Mouse (Mus musculus) lung, embryonic 14.5 days (tissue): ENCODE results near the gene Rassf5. TPM values are rescaled to one million over a fixed set of nuclear protein-coding genes. Genes with fewer than 3 reads are reported as not detected.

Experiments
- ATAC-seq: fragments of 200-750 bp; cut with Nextera tagmentation; 2 replicates; pipeline ENCODE4 v1.8.0; 2017; ENCODE audit warnings: mild to moderate bottlenecking, moderate TSS enrichment, moderate library complexity; ENCODE audit not compliant: insufficient read depth
- DNase-seq: peaks from one replicate; pipeline ENCODE4 v3.0.0-alpha.2; 2015
- H3K27ac ChIP-seq: fragments of 300-500 bp; sonication (generic); 2 replicates; pipeline ENCODE4 v1.5.1; 2014; ENCODE audit warnings: low read depth, mild to moderate bottlenecking, moderate library complexity
- H3K27me3 ChIP-seq: fragments of 300-500 bp; sonication (generic); 2 replicates; pipeline ENCODE4 v1.6.1; 2014; ENCODE audit warnings: low read length, control low read depth; ENCODE audit not compliant: insufficient read depth
- H3K36me3 ChIP-seq: fragments of 300-500 bp; sonication (generic); 2 replicates; pipeline ENCODE4 v1.6.1; 2014; ENCODE audit warnings: control low read depth; ENCODE audit not compliant: insufficient read depth
- H3K4me1 ChIP-seq: fragments of 300-500 bp; sonication (generic); 2 replicates; pipeline ENCODE4 v1.6.1; 2014; ENCODE audit warnings: antibody characterized with exemption, control low read depth; ENCODE audit not compliant: insufficient read depth
- H3K4me2 ChIP-seq: fragments of 300-500 bp; sonication (generic); 2 replicates; pipeline ENCODE4 v1.6.1; 2014; ENCODE audit warnings: mild to moderate bottlenecking
- H3K4me3 ChIP-seq: fragments of 300-500 bp; sonication (generic); 2 replicates; pipeline ENCODE4 v1.5.1; 2014; ENCODE audit warnings: low read depth, low read length
- H3K9ac ChIP-seq: fragments of 300-500 bp; sonication (generic); 2 replicates; pipeline ENCODE4 v1.6.1; 2014
- H3K9me3 ChIP-seq: fragments of 300-500 bp; sonication (generic); 2 replicates; pipeline ENCODE4 v1.6.1; 2016; ENCODE audit warnings: low read depth, low read length, control low read depth
- CTCF ChIP-seq: IDR thresholded peaks from 2 replicates; pipeline ENCODE4 v1.5.1; 2016; ENCODE audit warnings: antibody characterized with exemption, low read depth
- WGBS: fragments of 180-500 bp; shearing (Covaris S2); extraction: QIAGEN DNeasy Blood & Tissue Kit; methylation state at CpG from one replicate; pipeline ENCODE4 v1.1.7; 2014; 5-methylcytosine and 5-hydroxymethylcytosine counted together
- polyA plus RNA-seq: library from polyadenylated mRNA; unstranded; fragments of >200 nt; fragmentation: Nextera tagmentation; extraction: Ambion mirVana; gene quantifications from 2 replicates; pipeline ENCODE4 v1.2.1, GENCODE M21; 2014

Gene Rassf5
- polyA plus RNA-seq, 1 experiment from 2014 or later, result 3.1 TPM

DNA sequence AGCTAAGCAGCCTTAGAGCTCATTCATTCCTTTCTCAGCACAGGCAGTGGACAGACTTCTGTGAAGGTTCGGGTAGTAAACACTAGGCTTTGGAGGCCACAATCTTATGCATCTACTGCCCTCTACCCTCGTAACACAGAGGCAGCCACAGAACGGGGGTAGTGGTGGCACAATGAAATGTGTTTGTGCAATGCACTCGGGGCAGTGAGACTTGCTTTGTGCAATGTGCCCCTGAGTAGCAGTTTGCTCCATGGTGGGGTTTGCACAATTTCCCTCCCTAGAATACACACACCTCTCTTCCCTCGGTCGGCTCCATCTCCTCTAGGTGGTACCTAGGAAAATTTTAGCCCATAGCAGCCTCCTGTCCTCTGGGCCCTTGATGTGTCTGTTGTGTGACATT lies 58.1 kb downstream of the Rassf5 start:
- TF ChIP-seq CTCF, result no peak
- 69% methylated on average over 6 of the region's 6 CpGs for WGBS
- H3K27ac ChIP-seq, result no peak overlapping the region

DNA sequence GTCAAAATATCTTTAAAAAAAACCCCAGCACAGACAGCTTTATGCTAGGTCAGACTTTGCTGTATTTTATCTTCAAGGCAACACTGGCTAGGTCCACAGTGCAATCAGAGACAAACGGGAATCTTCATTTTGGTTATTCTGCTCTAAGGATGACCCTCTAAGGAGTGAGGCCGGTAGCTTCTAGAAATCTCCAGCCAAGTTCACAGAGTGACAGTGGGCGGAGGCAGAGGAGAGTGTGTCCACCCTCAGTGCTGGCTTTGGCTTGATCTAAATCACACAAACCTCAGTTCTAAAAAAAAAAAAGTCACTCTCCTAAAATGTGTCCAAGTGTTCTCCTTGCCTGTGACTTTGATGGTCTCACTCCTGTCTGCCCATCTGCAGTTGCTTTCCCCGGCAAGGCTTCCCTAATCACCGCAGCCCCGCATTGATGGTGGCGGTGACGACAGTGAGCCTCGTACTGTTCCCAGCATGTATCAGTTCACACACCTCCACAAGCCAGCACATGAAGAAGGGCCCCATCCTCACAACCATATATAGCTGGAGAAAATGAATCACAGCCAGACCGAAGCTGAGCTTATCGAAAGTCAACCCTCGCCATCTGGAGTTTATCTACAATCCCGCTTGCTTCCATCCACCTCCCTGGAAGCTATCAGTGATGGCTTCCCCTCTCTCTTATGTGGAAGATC lies 59.1 kb downstream of the Rassf5 start:
- 60% methylated on average over 13 of the region's 13 CpGs for WGBS
- no peaks in the 10 kb centered on the region for H3K27me3 ChIP-seq
- no peak overlapping the region for H3K4me2 ChIP-seq
- no peak overlapping the region for H3K27ac ChIP-seq
- no peak overlapping the region for H3K9ac ChIP-seq
- no peaks in the 10 kb centered on the region for H3K36me3 ChIP-seq
- H3K4me1 ChIP-seq, result no peaks in the 10 kb centered on the region
- H3K9me3 ChIP-seq, result no peaks in the 10 kb centered on the region
- DNase-seq (no peak), ATAC-seq (no peak)
- TF ChIP-seq CTCF, result no peak
- H3K4me3 ChIP-seq, result no peak overlapping the region

More for the DNA sequence above, 58.1 kb downstream of the Rassf5 start:
- Histone ChIP-seq H3K4me1 (no peaks in the 10 kb centered on the region), H3K9ac (no peak overlapping the region), H3K27me3 (no peaks in the 10 kb centered on the region), H3K9me3 (no peaks in the 10 kb centered on the region), H3K36me3 (no peaks in the 10 kb centered on the region), H3K4me2 (no peak overlapping the region), H3K4me3 (no peak overlapping the region)
- DNase-seq, result no peak
- ATAC-seq, result no peak

DNA sequence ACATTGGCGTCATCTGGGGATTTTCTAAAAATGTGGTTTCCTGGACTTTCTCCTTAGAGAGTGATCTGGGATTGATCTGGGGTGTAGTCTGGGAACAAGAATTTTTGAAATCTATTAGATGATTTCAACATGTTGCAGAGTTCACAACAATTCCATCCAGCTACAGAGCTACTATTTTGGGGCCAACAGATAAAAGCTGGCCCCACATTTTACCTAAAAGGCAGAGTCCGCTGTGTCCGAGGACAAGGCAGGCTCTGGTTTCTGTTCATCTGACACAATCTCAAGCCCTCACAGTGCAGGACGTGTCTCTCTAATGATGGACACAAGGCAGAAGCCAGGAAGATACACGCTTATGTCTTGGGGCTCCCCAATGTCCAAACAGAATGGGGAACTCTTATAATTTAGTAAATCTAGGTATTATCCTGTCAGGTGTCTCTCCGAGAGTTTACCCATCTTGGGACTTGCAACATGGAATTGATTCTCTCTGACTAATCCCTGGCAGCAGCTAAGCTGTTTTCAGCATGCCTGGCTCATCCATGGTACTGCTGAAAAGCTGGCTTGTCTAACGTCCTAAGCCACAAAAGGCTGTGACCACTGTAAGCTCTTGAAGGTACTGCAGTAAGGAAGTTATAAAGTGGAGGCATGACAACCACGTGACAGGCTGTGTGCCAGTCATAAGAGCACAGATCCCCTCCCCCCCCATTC lies 60.0 kb downstream of the Rassf5 start:
- 78% methylated on average over 8 of the region's 8 CpGs for WGBS
- H3K9ac ChIP-seq, result no peak overlapping the region

DNA sequence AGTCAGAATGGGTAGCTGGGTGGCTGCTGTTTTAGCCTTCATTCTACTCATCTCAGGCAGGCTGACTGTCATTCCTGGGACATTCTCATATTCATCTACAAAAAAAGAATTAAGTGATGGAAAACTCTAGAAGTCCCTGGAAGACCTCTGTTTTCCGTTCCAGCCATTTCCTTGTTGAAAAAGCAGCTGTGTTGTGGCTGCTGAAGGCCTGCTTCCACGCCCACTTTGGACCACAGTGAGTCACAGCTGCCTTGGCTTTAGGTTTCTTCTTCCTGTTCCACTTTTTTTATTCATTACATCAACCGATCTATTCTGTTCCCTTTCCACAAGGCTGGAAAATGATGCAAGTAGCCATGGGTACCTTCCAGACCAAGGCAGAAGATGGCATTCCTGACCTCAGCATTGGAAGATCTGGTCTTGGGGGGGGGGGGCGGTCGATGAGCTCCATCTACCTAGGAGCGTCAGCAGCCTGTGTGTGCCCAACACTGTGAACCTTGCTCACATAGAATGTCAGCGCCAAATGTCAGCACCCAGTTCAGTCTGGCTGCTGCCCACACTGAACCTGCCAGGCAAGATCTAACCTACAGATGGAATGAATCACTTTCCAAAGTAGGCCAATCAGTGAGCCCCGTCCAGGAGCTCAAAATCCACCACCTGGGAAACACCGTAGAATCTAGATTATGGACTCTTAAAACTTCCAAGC lies 60.7 kb downstream of the Rassf5 start:
- H3K9ac ChIP-seq, result no peak overlapping the region
- DNase-seq, result peak; percentile 54
- 77% methylated on average over 9 of the region's 9 CpGs for WGBS
- no peak overlapping the region for H3K27ac ChIP-seq
- peaks cover 10% of the 10 kb centered on the region; the same call in 1 of the 2 replicates for H3K36me3 ChIP-seq
- H3K4me1 ChIP-seq, result no peaks in the 10 kb centered on the region
- TF ChIP-seq CTCF, result no peak
- no peaks in the 10 kb centered on the region for H3K27me3 ChIP-seq
- no peak for ATAC-seq
- no peak overlapping the region for H3K4me2 ChIP-seq
- no peaks in the 10 kb centered on the region for H3K9me3 ChIP-seq
- no peak overlapping the region for H3K4me3 ChIP-seq

More for the DNA sequence above, 60.0 kb downstream of the Rassf5 start:
- H3K4me3 ChIP-seq, result no peak overlapping the region
- H3K9me3 ChIP-seq, result no peaks in the 10 kb centered on the region
- H3K4me1 ChIP-seq, result no peaks in the 10 kb centered on the region
- ATAC-seq, result no peak
- no peak for TF ChIP-seq CTCF
- no peak overlapping the region for H3K4me2 ChIP-seq
- no peak for DNase-seq
- no peaks in the 10 kb centered on the region for H3K27me3 ChIP-seq
- 0 out of 2 replicates have a peak, but pooled peaks cover 3% of the 10 kb centered on the region for H3K36me3 ChIP-seq
- no peak overlapping the region for H3K27ac ChIP-seq

DNA sequence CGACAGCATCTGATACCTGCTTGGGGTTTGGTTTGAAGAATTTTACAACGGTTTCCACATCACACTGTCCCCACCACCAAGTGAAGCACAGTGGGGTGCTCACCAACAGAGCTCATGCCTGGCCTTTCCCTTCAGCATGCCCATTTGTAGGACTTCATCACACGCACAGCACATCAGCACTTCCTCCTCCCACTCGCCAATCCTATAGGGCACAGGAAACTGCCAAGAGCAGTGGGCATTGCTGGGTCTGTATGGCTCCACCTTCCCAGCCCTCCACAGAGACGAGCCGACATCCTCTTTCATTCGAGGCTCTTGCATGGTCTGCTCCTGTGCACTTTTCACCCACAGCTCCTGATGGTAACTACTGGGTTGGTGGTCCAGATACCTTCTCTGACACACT lies 61.9 kb downstream of the Rassf5 start:
- H3K27me3 ChIP-seq, result no peaks in the 10 kb centered on the region
- H3K4me1 ChIP-seq, result no peaks in the 10 kb centered on the region
- peaks cover 16% of the 10 kb centered on the region; the same call in 1 of the 2 replicates for H3K36me3 ChIP-seq
- H3K9ac ChIP-seq, result no peak overlapping the region
- no peak overlapping the region for H3K27ac ChIP-seq
- no peak for DNase-seq
- TF ChIP-seq CTCF, result no peak
- ATAC-seq, result no peak
- H3K9me3 ChIP-seq, result no peaks in the 10 kb centered on the region
- 71% methylated on average over 7 of the region's 7 CpGs for WGBS
- H3K4me3 ChIP-seq, result no peak overlapping the region
- no peak overlapping the region for H3K4me2 ChIP-seq

DNA sequence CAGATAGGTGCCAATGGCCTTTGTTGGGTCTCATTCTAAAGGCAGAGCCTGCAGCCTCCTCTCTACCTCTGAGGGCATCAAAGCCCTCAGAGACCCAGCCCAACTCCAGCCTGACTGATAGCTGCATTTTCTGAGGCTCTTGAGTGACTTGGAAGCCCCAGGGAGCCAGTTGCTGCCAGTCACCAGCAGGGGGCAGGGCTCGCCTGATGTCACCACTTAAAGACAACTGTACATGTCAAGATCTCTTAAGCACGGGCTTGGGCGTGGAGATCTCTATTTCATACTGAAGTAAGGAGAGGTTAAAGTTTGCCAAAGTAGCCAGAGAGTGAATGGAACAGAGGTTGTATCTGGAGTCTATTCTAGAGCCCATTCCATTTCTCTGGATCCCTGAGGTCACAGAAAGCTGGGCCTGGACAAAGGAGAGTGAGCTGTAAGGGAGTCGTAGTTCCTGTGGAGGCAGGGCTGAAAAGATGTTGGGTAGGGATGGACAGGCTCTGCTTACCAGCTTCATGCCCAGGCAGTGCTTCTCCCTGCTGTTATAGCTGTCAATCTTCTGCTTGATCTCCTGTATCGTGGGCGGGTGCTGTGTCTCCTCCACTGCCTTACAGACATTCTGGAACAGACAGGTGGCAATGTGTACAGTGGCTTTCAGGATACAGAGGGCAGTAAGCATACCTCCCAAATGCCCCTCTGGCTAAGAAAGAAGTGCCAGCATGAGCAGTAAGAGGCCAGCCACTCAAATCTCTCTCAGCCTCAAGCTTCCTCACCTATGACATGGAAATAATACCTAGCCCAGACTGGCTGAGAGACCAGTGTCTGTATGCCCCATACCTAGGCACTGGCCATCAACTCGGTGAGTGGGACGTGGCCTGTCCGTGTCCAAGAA lies 63.2 kb downstream of the Rassf5 start:
- H3K9ac ChIP-seq, result no peak overlapping the region
- no peak overlapping the region for H3K27ac ChIP-seq
- no peaks in the 10 kb centered on the region for H3K9me3 ChIP-seq
- H3K36me3 ChIP-seq, result peaks cover 26% of the 10 kb centered on the region; the same call in 1 of the 2 replicates
- H3K4me2 ChIP-seq, result no peak overlapping the region
- no peaks in the 10 kb centered on the region for H3K27me3 ChIP-seq
- 56% methylated on average over 9 of the region's 9 CpGs for WGBS
- peak; percentile 92 for DNase-seq
- peak; percentile 44; the same call in 1 of the 2 replicates for ATAC-seq
- H3K4me1 ChIP-seq, result no peaks in the 10 kb centered on the region
- H3K4me3 ChIP-seq, result no peak overlapping the region
- peak; percentile 95 for TF ChIP-seq CTCF
